Mouse (Mus musculus) cortical plate, adult 2 months (tissue): ENCODE measurements at regions not wholly inside any gene's neighbourhood (a gene's known extent, or its start where the extent isn't known, plus 50 kb on each side); places are given as distances from the start of the nearest gene placed in this dataset.
"Not testable (repeated sequence)": the region's sequence is repeated elsewhere in the genome, so short reads cannot be mapped to it uniquely, and the experiment has no call there.

Experiments
- H3K27ac ChIP-seq: fragments of 200-500 bp; 2 replicates; pipeline ENCODE4 v1.5.1; 2012; ENCODE audit warnings: low read length, control low read depth, inconsistent platforms; ENCODE audit not compliant: insufficient read depth
- H3K4me1 ChIP-seq: fragments of 200-500 bp; 2 replicates; pipeline ENCODE4 v1.6.1; 2011; ENCODE audit warnings: low read length; ENCODE audit not compliant: control insufficient read depth, insufficient read depth
- H3K4me3 ChIP-seq: fragments of 200-500 bp; 2 replicates; pipeline ENCODE4 v1.5.1; 2011; ENCODE audit warnings: mild to moderate bottlenecking, low read length, control low read depth; ENCODE audit not compliant: insufficient read depth
- CTCF ChIP-seq: fragments of 200-500 bp; IDR thresholded peaks from 2 replicates; pipeline ENCODE4 v1.5.1; 2011; ENCODE audit warnings: mild to moderate bottlenecking, control low read depth, low read length; ENCODE audit not compliant: insufficient read depth; ENCODE audit errors: extremely low read depth
- POLR2A ChIP-seq: fragments of 200-500 bp; IDR thresholded peaks from 2 replicates; pipeline ENCODE4 v1.6.1; 2011; ENCODE audit warnings: mild to moderate bottlenecking, low read length, control low read depth; ENCODE audit not compliant: insufficient read depth; ENCODE audit errors: extremely low read depth

DNA sequence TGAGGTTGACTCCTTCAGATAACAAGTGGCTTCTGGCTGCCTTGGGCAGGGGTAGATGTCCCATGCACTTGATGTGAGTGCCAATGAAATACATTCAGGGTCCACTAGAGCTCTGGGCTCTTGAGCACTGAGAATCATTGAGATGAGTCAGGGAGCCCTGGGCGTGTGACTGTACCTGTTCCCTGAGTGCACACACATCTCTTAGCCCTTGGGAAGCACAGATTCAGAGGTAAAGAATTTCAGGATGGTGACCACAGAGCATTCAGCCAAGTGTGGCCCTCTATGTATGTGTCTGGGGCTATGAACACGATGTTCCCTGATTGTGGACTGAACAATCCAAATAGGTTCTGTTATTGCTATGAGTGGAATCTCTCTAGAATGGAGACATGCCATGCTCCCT, 281.6 kb downstream of the Diras2 start:
- TF ChIP-seq POLR2A: no peak
- no peak for TF ChIP-seq CTCF
- no peak overlapping the region for H3K27ac ChIP-seq
- no peak overlapping the region for H3K4me3 ChIP-seq
- no peaks in the 10 kb centered on the region for H3K4me1 ChIP-seq

DNA sequence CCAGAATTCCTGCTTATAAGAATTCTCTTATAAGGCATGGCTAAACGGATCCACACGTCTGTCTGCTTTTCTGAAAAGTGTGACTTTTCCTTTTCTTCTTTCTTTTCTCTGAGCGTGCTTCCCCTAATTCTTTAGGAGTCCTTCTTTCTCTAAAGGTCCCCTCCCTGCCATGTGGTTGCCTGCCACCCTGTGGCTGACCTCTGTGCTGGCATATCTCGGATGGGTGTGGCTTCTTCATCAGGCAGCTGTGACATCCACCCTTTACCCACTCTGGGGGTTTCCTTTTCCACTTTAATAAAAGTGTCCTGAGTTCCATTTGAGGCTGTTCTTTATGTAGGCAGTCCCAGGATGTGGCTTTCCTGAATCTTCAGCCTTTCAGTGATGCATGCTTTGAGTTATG, 280.7 kb downstream of the Diras2 start:
- H3K4me1 ChIP-seq: no peaks in the 10 kb centered on the region
- no peak overlapping the region for H3K27ac ChIP-seq
- no peak overlapping the region for H3K4me3 ChIP-seq
- TF ChIP-seq CTCF (no peak), POLR2A (no peak)

- no peak overlapping the region for H3K4me3 ChIP-seq
- H3K27ac ChIP-seq: no peak overlapping the region
- no peak for TF ChIP-seq POLR2A
- TF ChIP-seq CTCF: no peak
- no peaks in the 10 kb centered on the region for H3K4me1 ChIP-seq
These were observed 278.8 kb downstream of the Diras2 start for GRCm38 (mm10) chr13:52252303-52252702.

GRCm38 (mm10) chr13:52252726-52253125, 278.4 kb downstream of the Diras2 start:
- H3K27ac ChIP-seq, H3K4me1 ChIP-seq, H3K4me3 ChIP-seq: not testable (repeated sequence)

DNA sequence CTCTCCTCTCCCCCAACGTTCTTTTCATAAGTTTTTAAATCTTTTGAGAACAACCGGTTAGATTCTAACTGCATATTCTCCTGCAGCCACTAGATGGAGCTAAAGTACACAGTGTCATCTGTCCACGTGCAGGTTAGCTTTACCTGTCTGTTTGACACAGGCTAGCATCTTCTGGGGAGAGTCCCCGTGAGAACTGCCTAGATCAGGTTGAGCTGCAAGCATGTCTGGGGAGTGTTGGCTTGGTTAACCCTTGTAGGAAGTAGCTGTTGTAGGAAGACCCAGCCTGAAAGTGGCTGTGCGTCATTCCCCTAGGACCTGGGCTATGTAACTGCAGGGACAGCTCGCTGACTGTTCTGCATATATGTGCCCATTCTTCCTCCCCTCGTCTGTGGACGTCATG, 277.9 kb downstream of the Diras2 start:
- Histone ChIP-seq H3K4me3 (no peak overlapping the region), H3K4me1 (no peaks in the 10 kb centered on the region), H3K27ac (no peak overlapping the region)
- TF ChIP-seq CTCF (peak; percentile 73), POLR2A (no peak)

DNA sequence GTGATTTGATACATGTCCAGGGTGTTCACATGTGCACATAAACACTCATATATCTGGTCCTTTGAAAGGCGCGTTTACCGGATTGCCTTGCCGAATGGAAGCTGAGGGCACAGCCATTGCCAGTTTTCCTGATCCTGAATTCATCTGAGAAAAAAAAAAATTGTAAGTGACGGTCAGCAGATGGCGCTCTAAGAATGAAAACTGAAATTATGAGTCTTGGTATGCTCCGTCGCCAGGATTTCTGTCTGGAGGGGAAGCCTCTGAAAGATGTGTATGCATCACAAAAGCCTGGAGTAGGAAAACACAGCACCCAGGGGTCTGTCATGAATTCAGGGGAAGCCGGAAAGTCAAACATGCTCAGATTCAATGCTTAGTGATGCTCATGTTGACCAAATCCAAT, 276.9 kb downstream of the Diras2 start:
- TF ChIP-seq CTCF (peak; percentile 63), POLR2A (no peak)
- Histone ChIP-seq H3K4me3 (no peak overlapping the region), H3K27ac (no peak overlapping the region), H3K4me1 (no peaks in the 10 kb centered on the region)

DNA sequence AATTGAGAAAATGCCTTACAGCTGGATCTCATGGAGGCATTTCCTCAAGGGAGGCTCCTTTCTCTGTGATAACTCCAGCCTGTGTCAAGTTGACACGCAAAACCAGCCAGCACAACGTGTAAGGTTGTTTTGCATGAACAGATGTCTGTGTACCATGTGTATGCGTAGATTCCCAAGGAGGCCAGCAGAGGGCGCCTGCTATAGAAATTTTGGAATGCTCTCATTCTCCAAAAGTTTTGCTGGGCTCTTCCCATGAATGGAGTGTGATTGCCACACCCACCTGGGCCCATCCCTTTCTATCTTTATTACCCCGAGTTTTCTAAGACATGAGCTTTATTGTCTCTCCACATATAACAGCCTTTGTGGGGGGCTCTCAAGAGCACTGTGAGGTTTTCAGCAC, 275.4 kb downstream of the Diras2 start:
- TF ChIP-seq CTCF (peak; percentile 22; the same call in 1 of the 2 replicates), POLR2A (no peak)
- H3K4me1 ChIP-seq: no peaks in the 10 kb centered on the region; the same call in 1 of the 2 replicates
- H3K27ac ChIP-seq: no peak overlapping the region
- H3K4me3 ChIP-seq: no peak overlapping the region

GRCm38 (mm10) chr13:52258373-52258772, 272.7 kb downstream of the Diras2 start:
- no peaks in the 10 kb centered on the region; the same call in none of the 2 replicates for H3K4me1 ChIP-seq
- TF ChIP-seq CTCF (no peak), POLR2A (no peak)
- H3K4me3 ChIP-seq: no peak overlapping the region
- H3K27ac ChIP-seq: no peak overlapping the region

GRCm38 (mm10) chr13:52262949-52263550, 268.0 kb downstream of the Diras2 start:
- Histone ChIP-seq H3K4me3 (no peak overlapping the region), H3K27ac (no peak overlapping the region), H3K4me1 (no peaks in the 10 kb centered on the region; the same call in none of the 2 replicates)
- TF ChIP-seq POLR2A: no peak
- no peak for TF ChIP-seq CTCF

GRCm38 (mm10) chr13:52268279-52268678, 262.8 kb downstream of the Diras2 start:
- Histone ChIP-seq H3K27ac (no peak overlapping the region), H3K4me3 (no peak overlapping the region), H3K4me1 (no peaks in the 10 kb centered on the region; the same call in 1 of the 2 replicates)
- TF ChIP-seq CTCF: no peak
- no peak for TF ChIP-seq POLR2A

GRCm38 (mm10) chr13:52273502-52274246, 257.4 kb downstream of the Diras2 start:
- Histone ChIP-seq H3K4me1 (no peaks in the 10 kb centered on the region; the same call in 1 of the 2 replicates), H3K27ac (no peak overlapping the region), H3K4me3 (no peak overlapping the region)
- TF ChIP-seq POLR2A (no peak), CTCF (no peak)
